Mouse (Mus musculus): Measurements from ENCODE around the gene Zxdc.

Zxdc gene

DNA sequence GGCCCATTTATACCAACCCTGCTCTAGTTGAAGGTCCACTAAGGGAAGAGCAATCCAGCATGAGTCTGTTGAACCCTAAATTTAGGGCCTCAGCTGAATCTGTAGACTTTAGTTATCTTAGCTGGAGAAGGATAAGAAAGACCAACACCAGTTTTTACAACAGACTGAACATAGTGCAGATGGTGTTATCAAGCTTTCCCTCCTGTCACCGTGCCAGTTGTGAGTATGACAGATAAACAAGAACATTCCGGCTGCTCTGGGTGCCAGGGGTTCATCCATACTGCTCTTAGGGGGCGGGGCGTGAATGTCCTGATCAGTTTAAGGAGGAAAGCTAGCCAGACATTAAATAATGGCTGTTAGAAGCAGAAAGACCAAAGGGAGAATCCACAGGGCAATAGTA, 5.4 kb downstream of the Zxdc start:
- in situ Hi-C loops (cut with MboI, MseI) = loop anchor here (10.0 kb wide), 1 partner anchor 1910 kb away; the partner anchor contains the start of gene Ruvbl1

DNA sequence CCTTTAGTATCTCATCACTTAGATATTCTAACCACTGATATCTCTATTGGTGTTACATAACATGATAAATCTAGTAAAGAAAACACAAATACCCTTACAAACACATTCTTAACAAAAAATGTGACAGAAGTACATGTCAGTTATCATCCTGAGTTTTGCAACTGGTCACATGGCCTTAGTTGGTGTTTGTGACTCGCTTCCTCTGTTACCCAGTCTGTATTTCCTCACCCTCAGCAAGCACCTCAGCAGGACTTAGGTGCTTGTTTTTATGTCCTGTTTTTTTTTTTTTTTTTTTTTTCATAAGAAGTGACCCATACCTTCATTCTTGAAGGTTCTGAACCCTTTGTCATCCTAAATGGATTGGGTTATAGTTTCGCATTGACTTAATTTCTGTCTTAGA, 8.4 kb downstream of the Zxdc start:
- in situ Hi-C loops (cut with MboI, MseI) = loop anchor here (10.0 kb wide), 1 partner anchor 1913 kb away; the partner anchor contains the start of gene Ruvbl1

- in situ Hi-C loops (cut with MboI, MseI) = no loop called here
Measured at GRCm38 (mm10) chr6:90381465-90381864, 12.2 kb downstream of the Zxdc start.

DNA sequence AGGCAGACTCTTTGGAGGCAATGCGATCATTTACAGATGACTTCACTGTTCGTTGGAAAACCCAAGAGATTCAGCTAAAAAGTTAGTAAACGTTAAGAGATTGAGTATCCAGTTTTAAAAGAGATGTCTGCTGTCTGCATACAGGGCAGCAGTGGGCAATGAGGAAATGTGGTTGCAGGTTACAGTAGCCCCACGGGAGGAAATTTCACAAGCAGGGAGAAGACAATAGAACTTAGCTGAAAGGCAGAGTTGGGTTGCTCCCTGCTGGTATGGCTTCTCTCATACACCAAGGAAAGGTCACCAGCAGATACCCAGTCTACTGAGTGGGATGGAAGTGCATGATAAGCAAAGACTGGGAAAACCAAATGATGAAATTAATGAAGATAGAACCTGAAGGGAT, 21.3 kb downstream of the Zxdc start:
- in situ Hi-C loops (cut with MboI, MseI) = no loop called here

GRCm38 (mm10) chr6:90393948-90394347, 24.7 kb downstream of the Zxdc start:
- in situ Hi-C loops (cut with MboI, MseI) = no loop called here

DNA sequence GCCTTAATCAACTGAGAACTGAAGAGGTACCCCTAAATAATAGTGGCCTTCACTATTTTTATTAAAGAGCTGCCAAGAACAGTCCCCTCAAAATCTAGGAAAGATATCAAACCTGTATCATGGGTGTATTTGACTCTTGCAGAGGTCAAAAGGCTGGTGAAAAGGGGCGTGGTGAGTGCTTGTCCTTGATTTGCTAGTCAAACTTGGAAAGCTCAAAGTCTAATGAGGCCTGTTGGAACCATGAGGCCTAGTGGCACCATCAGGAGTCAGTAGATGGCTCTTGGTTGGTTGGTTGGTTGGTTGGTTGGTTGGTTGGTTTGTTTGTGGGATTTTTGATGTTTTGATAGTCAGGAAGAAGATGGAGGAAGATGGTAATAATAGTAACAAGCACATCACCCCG, 26.5 kb downstream of the Zxdc start:
- in situ Hi-C loops (cut with MboI, MseI) = no loop called here

- in situ Hi-C loops (cut with MboI, MseI) = no loop called here
Measured at GRCm38 (mm10) chr6:90397291-90397690, 28.0 kb downstream of the Zxdc start.

DNA sequence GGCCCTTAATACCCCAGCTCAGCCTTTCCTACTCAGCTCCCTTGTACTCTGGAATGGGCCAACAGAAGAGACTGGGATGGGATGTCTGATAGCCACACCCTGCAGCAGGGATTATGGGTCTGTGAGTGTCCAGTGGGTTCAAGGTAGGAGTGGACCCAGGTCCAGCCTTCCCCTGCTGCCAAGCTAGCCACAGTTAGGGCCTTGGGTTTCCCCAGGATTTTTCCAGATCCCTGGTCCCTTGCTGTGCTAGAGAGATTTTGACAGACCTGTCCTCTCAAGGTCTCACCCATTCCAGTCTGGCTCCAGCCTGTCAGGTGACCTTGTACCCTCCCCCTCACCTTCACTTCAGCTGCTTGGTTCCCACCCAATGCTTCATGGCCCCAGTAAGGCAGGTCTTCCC, 39.3 kb downstream of the Zxdc start:
- in situ Hi-C loops (cut with MboI, MseI) = no loop called here

DNA sequence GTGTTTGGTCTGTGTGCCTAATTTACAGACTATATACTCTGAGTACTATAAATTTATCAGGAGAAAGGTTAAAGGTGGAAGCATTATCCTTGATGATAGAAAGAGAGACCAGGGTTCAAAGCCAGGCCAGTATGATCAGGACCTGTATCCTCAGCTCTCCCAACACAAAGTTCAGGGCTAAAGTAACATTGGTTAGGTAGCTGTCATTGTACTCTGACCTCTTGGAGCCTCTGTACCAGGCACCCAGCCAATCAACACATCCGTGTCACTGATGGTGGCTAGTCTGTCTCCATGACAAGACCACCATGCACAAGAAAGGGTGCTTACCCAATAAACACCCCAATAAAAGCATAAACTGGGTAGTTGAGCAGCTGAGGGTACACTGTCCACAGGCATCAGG, 41.7 kb downstream of the Zxdc start:
- in situ Hi-C loops (cut with MboI, MseI) = no loop called here

DNA sequence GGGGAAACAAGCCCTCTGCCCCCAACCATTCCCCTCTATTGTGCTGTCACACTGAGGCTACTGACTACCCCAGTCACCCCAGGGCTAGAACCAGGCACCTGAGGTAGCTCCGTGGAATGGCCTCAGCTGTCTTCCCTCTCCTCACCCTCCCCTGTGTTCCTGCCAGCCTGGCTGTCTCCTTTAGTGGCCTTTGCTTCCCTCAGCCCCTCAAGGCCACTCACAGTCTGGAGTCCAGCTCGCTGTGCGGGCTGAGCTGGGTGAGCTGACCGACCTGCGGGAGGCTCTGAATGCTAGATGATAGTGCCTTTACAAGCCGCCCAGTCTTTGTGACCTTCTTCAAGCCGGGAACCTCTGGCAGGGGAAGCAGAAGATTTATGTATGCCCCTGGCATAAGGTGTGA, 42.6 kb downstream of the Zxdc start:
- in situ Hi-C loops (cut with MboI, MseI) = no loop called here

DNA sequence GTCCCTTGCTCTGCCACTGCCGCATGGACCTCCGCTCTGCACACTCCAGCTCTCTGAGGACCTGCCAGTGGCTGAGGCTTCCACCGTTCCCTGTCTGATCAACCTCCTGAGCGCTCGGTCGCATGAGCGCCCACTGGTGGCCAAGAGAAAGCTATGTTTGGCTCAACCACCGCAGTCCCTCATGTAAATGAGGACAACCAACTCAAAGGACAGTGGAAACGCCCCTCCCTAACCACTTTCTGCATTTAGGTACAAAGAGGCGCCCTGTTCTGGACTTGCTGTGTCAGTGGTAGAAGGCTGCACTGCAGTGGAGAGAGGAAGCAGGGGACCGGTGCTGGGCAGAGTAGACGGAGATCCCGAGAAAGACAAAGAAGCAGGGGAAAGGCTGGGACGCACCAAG, 53.3 kb downstream of the Zxdc start:
- in situ Hi-C loops (cut with MboI, MseI) = no loop called here

- in situ Hi-C loops (cut with MboI, MseI) = no loop called here
Measured at GRCm38 (mm10) chr6:90425361-90425760, 56.1 kb downstream of the Zxdc start.

DNA sequence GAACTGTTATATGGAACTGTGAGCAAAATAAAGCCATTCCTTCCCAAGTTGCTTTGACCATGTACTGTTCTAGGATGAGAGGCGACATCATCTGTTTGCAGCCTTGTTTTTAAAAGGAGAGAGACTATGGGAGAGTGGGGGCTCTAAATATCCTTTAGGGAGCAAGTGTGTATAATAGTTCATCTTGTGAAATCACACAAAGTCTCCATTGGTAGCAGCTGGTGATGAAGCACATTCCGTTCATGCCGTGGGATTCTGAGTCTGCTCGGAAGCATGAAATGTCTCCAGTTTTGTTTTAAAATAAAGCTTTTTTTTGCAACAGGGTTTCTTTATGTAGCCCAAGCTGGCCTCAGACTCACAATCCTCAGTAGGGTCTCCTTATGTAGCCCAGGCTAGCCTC, 56.7 kb downstream of the Zxdc start:
- in situ Hi-C loops (cut with MboI, MseI) = no loop called here

- in situ Hi-C loops (cut with MboI, MseI) = no loop called here
Measured at GRCm38 (mm10) chr6:90428380-90428974, 59.2 kb downstream of the Zxdc start, which contains the start of gene Cfap100. Gene Cfap100, minus strand, starts transcription at chr6:90428797.

DNA sequence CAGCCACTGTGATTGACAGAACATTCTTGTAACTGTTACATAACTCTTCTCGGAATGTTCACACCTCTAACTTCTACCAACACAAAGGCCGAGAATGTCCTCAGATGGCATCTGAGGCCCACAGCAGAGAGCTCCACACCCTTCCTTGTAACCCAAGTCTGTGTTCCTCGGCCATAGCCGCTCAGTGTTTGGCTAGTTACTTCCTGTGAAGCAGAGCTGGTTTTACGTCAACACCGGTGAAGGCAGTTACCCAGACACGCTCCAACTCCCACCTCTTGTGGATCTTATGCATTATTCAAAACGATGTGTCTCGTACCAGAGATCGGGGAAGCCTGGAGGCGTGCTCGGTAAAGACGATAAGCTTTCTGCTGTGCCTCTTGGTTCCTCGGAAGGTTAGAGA, 60.6 kb downstream of the Zxdc start:
- in situ Hi-C loops (cut with MboI, MseI) = no loop called here

DNA sequence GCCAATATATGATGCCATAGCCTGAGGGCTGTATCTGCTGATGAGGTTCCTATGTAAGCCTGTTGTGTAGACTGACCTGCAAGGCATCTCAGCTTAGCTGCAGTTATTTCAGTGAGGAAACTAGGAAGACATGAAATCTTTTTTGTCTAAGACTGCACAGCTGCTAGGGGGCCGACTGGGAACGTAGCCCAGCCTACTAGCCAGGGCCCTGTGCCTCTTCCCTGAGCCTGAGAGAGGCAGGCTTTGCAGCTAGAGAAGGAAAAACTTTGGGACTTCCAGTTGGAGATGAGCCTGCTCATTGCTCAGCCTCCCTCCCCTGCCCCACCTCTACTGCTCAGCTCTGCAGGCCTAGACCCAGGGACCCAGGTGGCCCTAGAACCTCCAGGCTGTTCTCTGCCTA, 62.2 kb downstream of the Zxdc start:
- in situ Hi-C loops (cut with MboI, MseI) = no loop called here

GRCm38 (mm10) chr6:90434687-90435086, 65.4 kb downstream of the Zxdc start:
- in situ Hi-C loops (cut with MboI, MseI) = no loop called here

GRCm38 (mm10) chr6:90435195-90435618, 65.9 kb downstream of the Zxdc start:
- in situ Hi-C loops (cut with MboI, MseI) = no loop called here

DNA sequence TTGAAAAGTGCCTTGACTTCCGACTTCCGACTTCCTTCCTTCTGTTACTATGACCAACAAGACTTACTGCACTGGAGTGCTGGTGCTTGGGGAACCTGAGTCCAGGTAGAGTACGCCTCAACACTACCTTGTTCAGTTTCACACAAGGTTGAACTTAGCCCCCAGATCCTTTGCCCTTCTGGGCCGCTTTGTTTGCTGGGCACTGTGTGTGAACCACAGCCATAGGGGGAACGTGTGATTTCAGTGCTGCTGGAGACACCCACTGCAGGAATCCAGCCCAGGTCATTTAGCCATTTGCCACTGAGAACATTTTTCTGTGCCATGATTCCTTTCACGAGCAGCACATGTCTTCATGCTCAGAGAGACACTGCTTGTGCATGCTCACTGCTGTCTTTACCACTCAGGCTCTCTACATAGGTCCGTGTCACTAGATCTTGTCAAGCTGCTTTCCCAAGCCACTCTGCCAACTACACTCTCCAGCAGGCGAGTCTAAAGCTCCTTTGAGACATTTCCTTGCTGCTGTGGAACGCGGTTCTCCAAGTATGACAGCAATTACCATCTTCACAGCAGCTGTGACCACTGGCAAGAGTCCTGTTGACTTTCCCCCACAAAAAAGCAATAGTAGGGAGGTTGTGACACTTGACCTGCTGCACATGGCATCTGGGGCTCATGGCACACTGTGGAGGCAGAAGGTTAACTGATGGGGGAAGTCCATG, 67.1 kb downstream of the Zxdc start:
- in situ Hi-C loops (cut with MboI, MseI) = no loop called here

DNA sequence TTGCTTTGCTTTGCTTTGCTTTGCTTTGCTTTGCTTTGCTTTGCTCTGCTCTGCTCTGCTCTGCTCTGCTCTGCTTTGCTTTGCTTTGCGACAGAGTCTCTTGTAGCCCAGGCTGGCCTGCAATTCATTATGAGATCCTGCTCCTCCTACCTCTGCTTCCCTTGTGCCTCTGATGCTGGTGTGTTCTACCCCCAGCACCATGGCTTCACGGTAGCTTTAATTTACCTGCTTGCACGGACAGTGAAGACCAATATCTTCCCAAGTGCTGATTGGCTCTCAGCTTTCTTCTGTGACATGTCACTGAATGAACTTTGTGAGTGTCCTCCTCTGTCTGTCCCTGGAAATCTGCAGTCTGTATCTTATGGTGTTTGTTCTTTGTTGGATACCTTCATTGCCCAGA, 67.7 kb downstream of the Zxdc start:
- in situ Hi-C loops (cut with MboI, MseI) = no loop called here

GRCm38 (mm10) chr6:90446883-90447282, 77.6 kb downstream of the Zxdc start:
- in situ Hi-C loops (cut with MboI, MseI) = no loop called here

DNA sequence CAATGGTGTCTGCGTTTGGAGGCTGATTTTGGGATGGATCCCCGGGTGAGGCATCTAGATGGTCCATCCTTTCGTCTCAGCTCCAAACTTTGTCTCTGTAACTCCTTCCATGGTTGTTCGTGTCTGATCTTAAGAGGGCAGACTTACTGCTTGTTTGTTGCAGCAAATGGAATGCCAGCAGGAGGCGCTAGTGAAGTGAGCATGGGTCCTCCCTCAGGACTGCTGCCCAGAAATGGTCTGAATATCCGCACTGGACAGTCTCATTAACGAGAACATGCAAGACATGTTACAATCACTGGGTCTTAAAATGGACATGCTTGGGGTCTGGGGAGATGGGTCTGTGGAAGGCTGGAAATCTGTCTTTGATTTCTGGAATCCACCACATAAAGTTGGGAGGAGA, 80.9 kb downstream of the Zxdc start:
- in situ Hi-C loops (cut with MboI, MseI) = loop anchor here (5.0 kb wide), 1 partner anchor 67 kb away; no protein-coding TSS in a partner anchor

DNA sequence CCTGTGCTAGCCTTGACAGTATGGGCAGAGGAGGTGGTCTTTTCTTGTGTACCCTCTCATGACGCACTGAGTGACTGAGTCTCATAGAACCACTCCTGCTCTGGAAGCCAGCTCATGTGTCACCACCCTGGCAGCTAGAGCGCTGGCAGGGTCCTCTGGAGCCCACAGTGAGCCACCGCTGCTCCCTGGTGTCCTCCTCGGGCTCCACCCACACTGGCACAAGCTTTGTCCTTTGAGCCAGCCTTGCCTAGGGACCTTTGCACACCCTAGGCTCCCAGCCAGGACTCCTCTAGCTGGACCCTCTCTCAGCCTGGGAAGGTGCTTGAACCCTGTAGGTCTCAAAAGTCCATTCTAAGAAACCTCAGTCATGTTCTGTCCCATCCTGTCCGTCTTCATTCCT, 81.4 kb downstream of the Zxdc start:
- in situ Hi-C loops (cut with MboI, MseI) = loop anchor here (5.0 kb wide), 1 partner anchor 67 kb away; no protein-coding TSS in a partner anchor

Data from regulatory T cell (primary cell).